Mouse (Mus musculus) right cerebral cortex, adult 2 months (tissue): Measurements from ENCODE around the gene Vipr2.

Source experiments
- DNase-seq, 2 experiments: peaks; one replicate each; pipeline ENCODE4 v3.0.0; 2021 to 2022; ENCODE audit warnings: low spot score in 2 of 2

Gene Vipr2

GRCm38 (mm10) chr12:116156792-116157532, 79.4 kb downstream of the Vipr2 start:
- no peak for DNase-seq

GRCm38 (mm10) chr12:116159223-116159622, 81.7 kb downstream of the Vipr2 start:
- DNase-seq: no peak

GRCm38 (mm10) chr12:116159695-116160094, 82.2 kb downstream of the Vipr2 start:
- DNase-seq: no peak

- no peak for DNase-seq
Observed at GRCm38 (mm10) chr12:116165368-116165767, 87.8 kb downstream of the Vipr2 start.

DNA sequence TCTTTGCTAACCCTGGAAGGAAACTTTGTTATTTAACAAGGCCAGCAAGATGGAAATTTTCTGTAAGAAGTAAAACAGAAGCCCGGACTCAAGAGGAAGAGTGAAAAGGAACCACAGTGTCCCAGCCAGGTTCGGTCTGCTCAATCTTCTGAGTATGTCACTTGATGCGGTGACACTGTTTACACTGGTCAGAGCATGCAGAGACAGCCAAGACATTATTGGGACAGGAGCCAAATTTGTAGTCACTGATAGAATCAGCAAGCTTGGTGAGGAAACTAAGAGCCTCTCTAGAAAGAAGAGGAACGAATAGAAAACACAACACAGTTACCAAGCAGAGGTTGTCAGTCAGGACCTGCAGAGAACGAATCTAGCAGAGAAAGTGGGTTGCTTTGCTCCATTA, 92.1 kb downstream of the Vipr2 start:
- DNase-seq: no peak

- DNase-seq: no peak
Observed at GRCm38 (mm10) chr12:116176930-116177329, 99.4 kb downstream of the Vipr2 start.

GRCm38 (mm10) chr12:116181436-116182050, 104.0 kb downstream of the Vipr2 start:
- DNase-seq: no peak

DNA sequence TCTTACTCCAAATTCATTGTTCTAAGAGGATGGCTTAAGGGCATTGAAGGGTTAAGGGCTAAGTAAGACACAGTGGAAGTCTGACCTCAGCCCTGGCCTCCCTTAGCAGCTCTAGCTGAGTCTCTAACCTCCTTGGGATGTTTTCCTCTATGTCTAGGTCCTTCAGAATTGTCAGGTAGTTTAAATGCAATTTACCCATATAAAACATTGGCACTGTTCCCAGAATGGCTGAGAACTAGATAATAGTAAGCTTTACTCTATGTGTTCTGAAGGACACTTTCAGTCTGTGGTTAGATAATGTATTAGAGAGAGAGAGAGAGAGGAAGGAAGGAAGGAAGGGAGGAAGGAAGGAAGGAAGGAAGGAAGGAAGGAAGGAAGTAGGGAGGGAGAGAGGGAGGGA, 104.8 kb downstream of the Vipr2 start:
- no peak for DNase-seq

GRCm38 (mm10) chr12:116183212-116183935, 105.8 kb downstream of the Vipr2 start:
- DNase-seq: no peak

GRCm38 (mm10) chr12:116193952-116194351, 116.4 kb downstream of the Vipr2 start:
- no peak for DNase-seq

- DNase-seq: no peak
Observed at GRCm38 (mm10) chr12:116194641-116195040, 117.1 kb downstream of the Vipr2 start.
